Mouse (Mus musculus): ENCODE measurements around the gene Sphk1. TPM values are rescaled to one million over a fixed set of nuclear protein-coding genes. Genes with fewer than 3 reads are reported as not detected.

The Sphk1 gene
- total RNA-seq, 2 experiments from 2014 or later = 1.6 to 2.6 TPM

- intact Hi-C loops (cut with DNase I; ENCODE audit: low total_unique reads) = loop anchor here (2.0 kb wide), 1 partner anchor 32 kb away; no protein-coding TSS in a partner anchor
- peak; percentile 81 for DNase-seq
These were observed 2.1 kb downstream of the Sphk1 start for GRCm38 (mm10) chr11:116532810-116533338.

DNA sequence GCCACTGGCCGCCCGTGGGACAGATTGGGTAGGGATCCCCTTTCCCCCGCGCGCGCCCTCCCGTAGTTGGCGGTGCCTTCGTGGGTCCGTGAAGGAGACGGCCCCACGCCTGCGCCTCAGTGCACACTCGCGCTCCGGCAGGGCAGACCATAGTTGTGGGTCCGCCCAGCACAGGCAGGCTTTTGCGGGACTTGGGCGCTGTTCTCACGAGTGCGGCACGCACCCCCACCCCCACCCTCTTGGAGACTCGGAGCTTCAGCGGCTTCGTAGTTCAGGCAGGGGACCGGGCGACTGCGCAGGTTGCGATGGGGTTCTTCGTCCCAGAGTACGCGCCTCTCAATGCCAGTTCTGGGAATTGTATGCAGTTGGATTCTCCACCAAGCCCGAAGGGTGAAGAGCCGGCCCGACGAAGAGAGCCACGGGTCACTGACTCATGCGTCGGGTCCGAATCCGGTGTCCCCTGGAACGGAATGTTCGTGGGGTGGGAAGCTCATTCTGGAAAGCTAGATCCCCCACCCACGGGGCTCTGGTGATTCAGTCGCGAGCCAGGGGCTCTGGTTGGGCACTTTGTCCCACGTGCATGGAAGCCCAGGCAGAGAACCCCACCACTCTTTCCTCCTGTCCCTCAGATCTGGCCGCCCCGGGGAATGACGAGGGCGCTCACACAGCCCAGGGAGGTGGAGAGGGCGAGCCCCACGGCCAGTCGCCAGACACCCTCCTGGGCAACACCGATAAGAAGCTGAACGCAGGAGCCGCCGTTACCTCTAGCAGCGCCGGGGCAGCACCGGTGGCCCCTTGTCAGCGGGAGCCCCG, 2.8 kb downstream of the Sphk1 start:
- intact Hi-C loops (cut with DNase I; ENCODE audit: low total_unique reads) = loop anchor here (2.0 kb wide), 1 partner anchor 33 kb away; no protein-coding TSS in a partner anchor
- DNase-seq = peak; percentile 37

- intact Hi-C loops (cut with DNase I; ENCODE audit: low total_unique reads) = no loop called here
- peak; percentile 59 for DNase-seq
These were observed 3.6 kb downstream of the Sphk1 start for GRCm38 (mm10) chr11:116534154-116534865.

DNA sequence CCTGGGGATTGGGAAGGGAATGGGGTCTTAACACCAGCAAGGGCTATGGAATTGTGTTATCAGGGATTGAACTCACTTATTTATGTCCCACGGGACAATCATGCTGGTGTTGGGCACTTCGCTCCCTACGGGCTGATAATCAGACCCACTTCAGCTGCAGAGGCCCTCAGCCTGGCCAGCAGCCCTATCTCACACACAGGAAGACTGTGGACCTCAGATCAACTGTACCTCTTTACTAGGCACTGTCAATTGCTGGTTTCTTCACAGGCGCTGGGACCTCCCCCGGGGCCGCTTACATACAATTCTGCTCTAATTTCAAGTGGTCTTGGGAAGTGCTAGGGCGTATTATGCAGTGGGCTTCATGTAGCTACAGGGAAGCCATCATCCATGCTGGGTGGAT, 6.0 kb downstream of the Sphk1 start:
- no peak for DNase-seq
- intact Hi-C loops (cut with DNase I; ENCODE audit: low total_unique reads) = no loop called here

DNA sequence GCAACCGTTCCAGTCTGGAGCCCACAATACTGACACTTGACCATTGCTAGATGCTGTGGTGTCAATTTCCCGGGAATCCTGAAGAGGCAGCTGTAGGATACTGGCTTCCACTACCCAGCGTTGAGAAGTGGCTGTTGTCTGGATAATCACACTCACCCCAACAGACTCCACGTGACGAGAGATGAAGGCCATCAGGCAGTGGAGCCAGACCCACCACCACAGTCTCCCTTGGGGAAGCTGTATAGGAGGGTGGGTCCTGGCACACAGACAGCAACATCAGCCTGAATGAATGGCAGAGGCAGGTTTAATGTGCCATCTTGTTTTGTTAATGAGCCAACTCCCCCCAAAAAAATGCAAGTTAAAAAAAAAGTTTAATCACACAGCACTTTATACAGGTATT, 6.7 kb downstream of the Sphk1 start:
- intact Hi-C loops (cut with DNase I; ENCODE audit: low total_unique reads) = no loop called here
- DNase-seq = no peak

GRCm38 (mm10) chr11:116538142-116538735, 7.5 kb downstream of the Sphk1 start:
- intact Hi-C loops (cut with DNase I; ENCODE audit: low total_unique reads) = no loop called here
- no peak for DNase-seq

- DNase-seq = no peak
- intact Hi-C loops (cut with DNase I; ENCODE audit: low total_unique reads) = no loop called here
These were observed 10.5 kb downstream of the Sphk1 start for GRCm38 (mm10) chr11:116541183-116541582.

DNA sequence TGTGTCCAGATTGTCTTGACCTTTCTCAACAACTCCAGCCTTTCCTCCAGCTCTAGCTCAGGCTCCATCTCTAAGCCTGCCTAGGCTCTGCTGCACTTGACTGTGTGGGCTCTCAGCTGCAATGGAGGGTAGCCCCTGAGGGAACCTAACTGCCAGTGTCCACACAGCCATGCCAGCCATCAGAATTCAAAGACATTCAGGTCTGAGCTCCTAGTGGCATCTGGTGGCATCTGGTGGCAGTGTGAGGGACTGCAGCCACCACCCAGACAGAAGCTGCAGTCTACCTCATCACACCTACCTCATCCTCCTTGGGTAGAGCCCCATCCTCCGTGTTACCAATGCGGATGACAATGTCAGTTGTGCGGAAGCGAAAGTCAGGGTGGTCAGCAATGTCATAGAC, 12.4 kb downstream of the Sphk1 start:
- intact Hi-C loops (cut with DNase I; ENCODE audit: low total_unique reads) = no loop called here
- no peak for DNase-seq

- DNase-seq = no peak
- intact Hi-C loops (cut with DNase I; ENCODE audit: low total_unique reads) = no loop called here
These were observed 16.8 kb downstream of the Sphk1 start for GRCm38 (mm10) chr11:116547296-116548060.

GRCm38 (mm10) chr11:116548780-116549179, 18.1 kb downstream of the Sphk1 start:
- intact Hi-C loops (cut with DNase I; ENCODE audit: low total_unique reads) = no loop called here
- no peak for DNase-seq

DNA sequence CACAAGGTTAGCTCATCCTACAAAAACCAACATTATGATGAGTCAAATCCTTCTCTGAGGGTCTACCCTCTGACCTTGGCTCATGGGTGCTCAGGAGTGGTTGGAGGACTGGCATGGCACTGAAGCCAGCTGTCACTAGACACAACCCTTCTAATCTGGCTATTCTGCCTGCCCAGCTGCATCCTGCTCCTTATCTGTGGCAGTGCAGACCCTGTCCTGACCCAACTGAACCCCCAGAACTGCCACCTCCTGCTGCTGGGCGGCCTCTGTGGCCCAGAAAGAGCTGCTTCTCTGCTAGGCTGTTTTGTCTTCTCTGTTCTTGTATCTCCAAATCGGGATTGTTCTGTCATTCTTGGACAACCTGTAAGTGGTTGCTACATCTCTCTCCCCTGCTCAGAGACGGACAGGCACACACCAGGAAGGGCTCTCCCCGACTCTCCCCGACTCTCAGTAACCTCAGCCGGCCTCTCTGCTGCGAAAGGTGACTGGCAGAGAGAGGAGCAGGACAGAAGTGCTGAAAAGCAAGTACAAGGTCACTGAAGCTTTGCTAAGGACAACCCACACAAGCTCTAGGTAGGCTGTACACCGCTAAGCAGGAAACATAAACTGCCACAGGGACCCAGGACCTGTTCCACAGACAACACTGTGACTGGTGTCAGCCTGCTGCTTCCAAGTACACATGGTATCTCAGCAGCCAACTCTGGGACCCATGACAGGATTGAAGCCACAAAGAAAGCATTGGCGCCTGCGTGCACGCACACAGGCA, 18.7 kb downstream of the Sphk1 start:
- no peak for DNase-seq
- intact Hi-C loops (cut with DNase I; ENCODE audit: low total_unique reads) = loop anchor here (10.0 kb wide), 1 partner anchor 75 kb away; the partner anchor contains the start of gene Rhbdf2

DNA sequence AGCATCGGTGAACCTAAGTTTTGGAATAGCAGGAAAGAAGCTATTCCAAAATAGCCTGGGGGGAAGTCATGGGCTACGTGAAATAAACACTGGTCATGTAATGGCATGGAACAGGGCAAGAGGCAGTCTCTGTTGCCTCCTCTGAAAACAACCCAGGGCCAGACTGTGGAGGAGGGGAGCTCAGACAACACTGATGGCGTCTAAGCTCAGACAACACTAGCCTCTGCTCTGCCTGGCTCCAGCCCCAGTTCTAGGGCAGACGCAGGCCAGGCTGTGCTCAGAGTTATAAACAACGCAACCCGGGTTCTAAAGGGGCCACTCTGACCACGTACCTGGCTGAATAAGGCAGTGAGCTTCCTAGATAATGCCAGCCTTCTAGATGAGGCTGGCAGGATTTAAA, 20.0 kb downstream of the Sphk1 start:
- no peak for DNase-seq
- intact Hi-C loops (cut with DNase I; ENCODE audit: low total_unique reads) = loop anchor here (10.0 kb wide), 1 partner anchor 74 kb away; the partner anchor contains the start of gene Rhbdf2

- intact Hi-C loops (cut with DNase I; ENCODE audit: low total_unique reads) = loop anchor here (10.0 kb wide), 1 partner anchor 73 kb away; the partner anchor contains the start of gene Rhbdf2
- no peak for DNase-seq
These were observed 21.5 kb downstream of the Sphk1 start for GRCm38 (mm10) chr11:116552194-116552593.

- intact Hi-C loops (cut with DNase I; ENCODE audit: low total_unique reads) = loop anchor here (10.0 kb wide), 1 partner anchor 70 kb away; the partner anchor contains the start of gene Rhbdf2
- DNase-seq = no peak
These were observed 23.6 kb downstream of the Sphk1 start for GRCm38 (mm10) chr11:116554171-116554878.

GRCm38 (mm10) chr11:116555572-116555971, 24.8 kb downstream of the Sphk1 start:
- intact Hi-C loops (cut with DNase I; ENCODE audit: low total_unique reads) = loop anchor here (10.0 kb wide), 1 partner anchor 69 kb away; the partner anchor contains the start of gene Rhbdf2
- no peak for DNase-seq

- intact Hi-C loops (cut with DNase I; ENCODE audit: low total_unique reads) = loop anchor here (10.0 kb wide), 1 partner anchor 68 kb away; the partner anchor contains the start of gene Rhbdf2
- DNase-seq = no peak
These were observed 25.6 kb downstream of the Sphk1 start for GRCm38 (mm10) chr11:116556308-116556707.

DNA sequence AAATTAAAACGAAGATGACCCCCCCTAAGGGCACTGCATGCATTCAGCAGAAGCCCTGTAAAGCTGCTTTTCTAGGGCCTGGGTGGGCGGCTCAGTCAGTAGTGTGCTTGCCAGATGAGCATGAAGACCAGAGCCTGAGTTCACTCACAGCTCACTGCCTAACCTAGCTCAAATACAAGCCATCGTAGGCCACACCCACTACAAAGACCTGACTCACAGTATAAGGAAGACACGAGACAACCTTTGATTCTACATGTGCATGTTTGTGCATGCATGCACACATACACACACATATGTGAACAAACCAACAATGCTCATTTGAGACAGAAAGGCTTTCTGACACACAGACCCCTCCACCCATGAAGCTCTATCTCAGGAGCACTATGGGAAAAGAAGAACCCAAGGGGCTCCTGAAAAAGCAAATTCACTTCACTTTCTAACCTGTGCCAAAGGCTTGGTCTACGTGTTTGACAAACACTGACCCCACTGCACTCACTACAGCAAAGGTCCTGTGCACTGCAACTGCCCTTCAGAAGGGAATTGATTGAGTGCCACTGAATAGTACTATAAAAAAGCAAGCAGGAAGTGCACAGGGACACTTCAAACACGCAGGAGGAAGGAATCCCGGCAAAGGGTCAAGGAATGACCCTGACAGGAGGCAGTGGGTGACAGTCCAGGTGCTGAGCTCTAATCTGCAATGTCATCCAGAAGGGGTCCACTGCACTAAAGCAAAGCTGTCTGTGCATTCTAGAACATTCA, 34.7 kb downstream of the Sphk1 start:
- intact Hi-C loops (cut with DNase I; ENCODE audit: low total_unique reads) = no loop called here
- no peak for DNase-seq
